Mouse (Mus musculus) erythroblast, embryonic 14.5 days (primary cell): Measurements from ENCODE around the gene Odf3b.

ENCODE experiments used
- GATA1 ChIP-seq: IDR thresholded peaks from 2 replicates; pipeline ENCODE4 v1.6.1; 2012; ENCODE audit warnings: low read length, inconsistent platforms, mixed read lengths
- TAL1 ChIP-seq: IDR thresholded peaks from 3 replicates; pipeline ENCODE4 v1.6.1; 2012; ENCODE audit warnings: low read length, inconsistent platforms, mixed read lengths

- no peak for TF ChIP-seq GATA1
- no peak for TF ChIP-seq TAL1
These were observed 25.2 kb downstream of the Odf3b start for GRCm38 (mm10) chr15:89353837-89354236.
